Mouse (Mus musculus): Measurements from ENCODE around the gene Tiparp. TPM values are rescaled to one million over a fixed set of nuclear protein-coding genes. Genes with fewer than 3 reads are reported as not detected.

Gene Tiparp
- polyA plus RNA-seq (2015; fragmentation: Nextera tagmentation; extraction: Ambion mirVana), result 23.1 and 23.9 TPM in 2 replicates

- Histone ChIP-seq H3K36me3 (no peaks in the 10 kb centered on the region), H3K4me3 (peak within 1 kb of the TSS; percentile 97), H3K27me3 (no peaks in the 10 kb centered on the region), H3K9ac (peak within 1 kb of the TSS; percentile 79), H3K9me3 (replicated peaks) (no peaks in the 10 kb centered on the region), H3K4me2 (peak within 1 kb of the TSS; percentile 71), H3K27ac (peak within 1 kb of the TSS; percentile 99), H3K4me1 (replicated peaks) (peaks cover 3% of the 10 kb centered on the region; the same call in 1 of the 2 replicates)
- ATAC-seq (replicated peaks; ENCODE audit: insufficient number of reproducible peaks, insufficient read depth, low FRiP score, low read depth), result peak; percentile 94
- under 1% methylated on average over 92 of the region's 109 CpGs for WGBS
These were observed at the start of gene Tiparp for GRCm38 (mm10) chr3:65527691-65528601. TSS of gene Tiparp (plus strand) at chr3:65528410.

GRCm38 (mm10) chr3:65480676-65481075 lies 47.5 kb upstream of the Tiparp start:
- H3K27me3 ChIP-seq, result no peaks in the 10 kb centered on the region
- no peak overlapping the region for H3K4me3 ChIP-seq
- no peak for ATAC-seq (replicated peaks; ENCODE audit: insufficient number of reproducible peaks, insufficient read depth, low FRiP score, low read depth)
- no peak overlapping the region for H3K4me2 ChIP-seq
- no peaks in the 10 kb centered on the region for H3K36me3 ChIP-seq
- H3K9me3 ChIP-seq (replicated peaks), result no peaks in the 10 kb centered on the region
- H3K4me1 ChIP-seq (replicated peaks), result peaks cover 10% of the 10 kb centered on the region
- 54% methylated on average over 6 of the region's 6 CpGs for WGBS
- H3K27ac ChIP-seq, result no peak overlapping the region
- H3K9ac ChIP-seq, result no peak overlapping the region

- no peak overlapping the region for H3K27ac ChIP-seq
- no peaks in the 10 kb centered on the region for H3K36me3 ChIP-seq
- peaks cover 10% of the 10 kb centered on the region for H3K4me1 ChIP-seq (replicated peaks)
- 43% methylated on average over 1 of the region's 1 CpGs for WGBS
- H3K4me3 ChIP-seq, result no peak overlapping the region
- no peaks in the 10 kb centered on the region for H3K27me3 ChIP-seq
- no peaks in the 10 kb centered on the region for H3K9me3 ChIP-seq (replicated peaks)
- no peak overlapping the region for H3K4me2 ChIP-seq
- H3K9ac ChIP-seq, result no peak overlapping the region
- ATAC-seq (replicated peaks; ENCODE audit: insufficient number of reproducible peaks, insufficient read depth, low FRiP score, low read depth), result no peak
These were observed 45.9 kb upstream of the Tiparp start for GRCm38 (mm10) chr3:65482266-65482665.

GRCm38 (mm10) chr3:65482698-65483407 lies 45.4 kb upstream of the Tiparp start:
- Histone ChIP-seq H3K36me3 (no peaks in the 10 kb centered on the region), H3K27me3 (no peaks in the 10 kb centered on the region), H3K4me1 (replicated peaks) (peaks cover 10% of the 10 kb centered on the region), H3K27ac (no peak overlapping the region), H3K9me3 (replicated peaks) (no peaks in the 10 kb centered on the region), H3K4me3 (no peak overlapping the region), H3K4me2 (peak overlapping the region; percentile 8; the same call in 1 of the 2 replicates), H3K9ac (no peak overlapping the region)
- WGBS, result 34% methylated on average over 6 of the region's 6 CpGs
- peak; percentile 43; the same call in 1 of the 2 replicates for ATAC-seq (replicated peaks; ENCODE audit: insufficient number of reproducible peaks, insufficient read depth, low FRiP score, low read depth)

GRCm38 (mm10) chr3:65484161-65484733 lies 44.0 kb upstream of the Tiparp start:
- no peak overlapping the region for H3K4me2 ChIP-seq
- ATAC-seq (replicated peaks; ENCODE audit: insufficient number of reproducible peaks, insufficient read depth, low FRiP score, low read depth), result no peak
- no peaks in the 10 kb centered on the region for H3K9me3 ChIP-seq (replicated peaks)
- H3K4me1 ChIP-seq (replicated peaks), result peaks cover 10% of the 10 kb centered on the region
- H3K36me3 ChIP-seq, result no peaks in the 10 kb centered on the region
- WGBS, result 58% methylated on average over 7 of the region's 7 CpGs
- no peak overlapping the region for H3K4me3 ChIP-seq
- H3K27me3 ChIP-seq, result no peaks in the 10 kb centered on the region
- no peak overlapping the region for H3K27ac ChIP-seq
- no peak overlapping the region for H3K9ac ChIP-seq

GRCm38 (mm10) chr3:65487419-65488088 lies 40.7 kb upstream of the Tiparp start:
- WGBS, result 78% methylated on average over 2 of the region's 2 CpGs
- Histone ChIP-seq H3K27me3 (no peaks in the 10 kb centered on the region), H3K36me3 (no peaks in the 10 kb centered on the region), H3K27ac (no peak overlapping the region), H3K4me3 (no peak overlapping the region), H3K4me2 (no peak overlapping the region), H3K9ac (no peak overlapping the region), H3K4me1 (replicated peaks) (peaks cover 7% of the 10 kb centered on the region), H3K9me3 (replicated peaks) (no peaks in the 10 kb centered on the region)
- no peak for ATAC-seq (replicated peaks; ENCODE audit: insufficient number of reproducible peaks, insufficient read depth, low FRiP score, low read depth)

GRCm38 (mm10) chr3:65488556-65489244 lies 39.5 kb upstream of the Tiparp start:
- Histone ChIP-seq H3K4me1 (replicated peaks) (peaks cover 1% of the 10 kb centered on the region; the same call in 1 of the 2 replicates), H3K27ac (no peak overlapping the region), H3K9me3 (replicated peaks) (no peaks in the 10 kb centered on the region), H3K36me3 (no peaks in the 10 kb centered on the region), H3K4me2 (no peak overlapping the region), H3K27me3 (no peaks in the 10 kb centered on the region), H3K4me3 (no peak overlapping the region), H3K9ac (no peak overlapping the region)
- no peak for ATAC-seq (replicated peaks; ENCODE audit: insufficient number of reproducible peaks, insufficient read depth, low FRiP score, low read depth)
- WGBS, result 60% methylated on average over 1 of the region's 1 CpGs

- Histone ChIP-seq H3K4me2 (no peak overlapping the region), H3K4me1 (replicated peaks) (peaks cover 9% of the 10 kb centered on the region), H3K9ac (no peak overlapping the region), H3K27me3 (no peaks in the 10 kb centered on the region), H3K4me3 (no peak overlapping the region), H3K36me3 (no peaks in the 10 kb centered on the region), H3K9me3 (replicated peaks) (no peaks in the 10 kb centered on the region), H3K27ac (no peak overlapping the region)
- WGBS, result 82% methylated on average over 6 of the region's 6 CpGs
- no peak for ATAC-seq (replicated peaks; ENCODE audit: insufficient number of reproducible peaks, insufficient read depth, low FRiP score, low read depth)
These were observed 38.6 kb upstream of the Tiparp start for GRCm38 (mm10) chr3:65489601-65490000.

- Histone ChIP-seq H3K4me3 (peak overlapping the region; percentile 41), H3K27me3 (no peaks in the 10 kb centered on the region), H3K36me3 (no peaks in the 10 kb centered on the region), H3K4me1 (replicated peaks) (peaks cover 14% of the 10 kb centered on the region), H3K9me3 (replicated peaks) (no peaks in the 10 kb centered on the region), H3K4me2 (peak overlapping the region; percentile 56), H3K9ac (peak overlapping the region; percentile 18; the same call in 1 of the 2 replicates), H3K27ac (peak overlapping the region; percentile 78)
- WGBS, result 9% methylated on average over 9 of the region's 9 CpGs
- ATAC-seq (replicated peaks; ENCODE audit: insufficient number of reproducible peaks, insufficient read depth, low FRiP score, low read depth), result peak; percentile 55; the same call in 1 of the 2 replicates
These were observed 33.9 kb upstream of the Tiparp start for GRCm38 (mm10) chr3:65494291-65494763.

GRCm38 (mm10) chr3:65507766-65508165 lies 20.4 kb upstream of the Tiparp start:
- no peaks in the 10 kb centered on the region for H3K27me3 ChIP-seq
- H3K4me2 ChIP-seq, result no peak overlapping the region
- 75% methylated on average over 2 of the region's 2 CpGs for WGBS
- H3K9ac ChIP-seq, result no peak overlapping the region
- no peak for ATAC-seq (replicated peaks; ENCODE audit: insufficient number of reproducible peaks, insufficient read depth, low FRiP score, low read depth)
- no peak overlapping the region for H3K4me3 ChIP-seq
- no peak overlapping the region for H3K27ac ChIP-seq
- H3K36me3 ChIP-seq, result no peaks in the 10 kb centered on the region
- no peaks in the 10 kb centered on the region for H3K9me3 ChIP-seq (replicated peaks)
- H3K4me1 ChIP-seq (replicated peaks), result no peaks in the 10 kb centered on the region

Measured in heart, embryonic 15.5 days (tissue).